Mouse (Mus musculus): ENCODE measurements around the gene Nabp1. TPM values are rescaled to one million over a fixed set of nuclear protein-coding genes. Genes with fewer than 3 reads are reported as not detected.
"Not testable (repeated sequence)": the region's sequence is repeated elsewhere in the genome, so short reads cannot be mapped to it uniquely, and the experiment has no call there.

Nabp1 gene
- polyA plus RNA-seq, 1 experiment from 2014 or later, result 6.8 TPM

DNA sequence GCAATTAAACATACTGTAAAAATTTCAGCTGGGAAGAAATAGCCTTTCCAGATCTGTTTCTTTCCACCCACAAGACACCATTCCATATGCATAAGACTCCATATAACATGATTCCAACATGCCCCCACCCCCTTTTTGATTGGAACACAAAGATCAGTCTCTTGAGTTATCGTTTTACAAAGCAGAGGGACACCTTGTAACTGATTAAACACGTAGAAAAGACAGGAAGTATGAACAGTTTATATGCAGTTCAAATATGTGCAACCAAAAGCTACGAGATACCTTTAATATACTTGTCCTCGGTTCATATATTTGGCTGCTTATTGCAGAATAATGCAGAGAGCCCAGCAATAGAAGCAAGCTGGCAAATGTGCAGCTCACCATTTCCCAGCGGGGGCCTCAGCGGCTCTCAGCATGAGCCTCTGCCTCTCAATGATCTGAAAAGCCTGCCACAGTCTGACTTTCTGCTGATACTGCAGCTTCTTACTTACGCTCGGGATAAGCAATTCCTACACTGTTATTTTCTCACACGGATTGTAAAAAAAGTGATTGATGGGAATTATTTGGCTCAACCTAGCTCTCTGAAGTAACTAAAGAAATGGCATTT is 32.3 kb downstream of the Nabp1 start:
- no peak overlapping the region for H3K27ac ChIP-seq
- 63% methylated on average over 9 of the region's 9 CpGs for WGBS (ENCODE audit: insufficient replicate concordance)
- no peaks in the 10 kb centered on the region for H3K36me3 ChIP-seq
- no peak overlapping the region for H3K4me2 ChIP-seq
- ATAC-seq, result no peak
- no peak overlapping the region for H3K4me3 ChIP-seq
- H3K27me3 ChIP-seq (replicated peaks), result no peaks in the 10 kb centered on the region
- no peak overlapping the region for H3K9ac ChIP-seq
- H3K4me1 ChIP-seq, result no peaks in the 10 kb centered on the region
- no peaks in the 10 kb centered on the region for H3K9me3 ChIP-seq (replicated peaks)

DNA sequence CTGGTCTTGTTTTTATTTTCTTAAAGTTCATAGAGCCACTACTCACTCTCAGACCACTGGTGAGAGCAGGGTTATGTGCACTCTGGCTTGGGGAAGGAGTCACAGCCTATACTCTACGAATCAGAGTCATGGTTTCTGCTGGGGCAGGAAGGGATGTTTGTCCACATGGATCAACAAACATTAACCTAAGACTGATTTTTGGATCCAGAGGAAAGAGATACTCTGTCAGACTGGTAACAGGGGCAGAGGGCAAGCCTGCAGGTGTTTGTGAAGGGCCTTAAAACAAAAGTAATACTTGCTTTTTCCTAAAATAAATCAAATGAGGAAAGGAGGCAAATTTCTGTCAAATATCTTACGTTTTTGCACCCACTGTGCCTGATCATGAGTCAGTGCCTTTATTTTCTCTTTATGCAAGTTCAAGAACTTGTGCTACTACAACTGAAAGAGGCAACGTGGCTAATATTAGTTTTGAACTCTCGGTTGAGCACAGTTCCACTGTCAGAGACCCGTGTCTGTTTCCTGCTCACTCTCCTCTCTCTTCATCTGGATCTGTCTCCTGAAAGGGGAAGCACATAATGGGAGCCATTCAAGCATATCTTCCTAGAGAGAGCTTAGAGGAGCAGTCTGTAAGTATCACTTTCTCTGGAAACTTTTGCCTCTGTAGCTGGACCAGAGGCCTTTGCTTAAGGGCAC is 32.9 kb downstream of the Nabp1 start:
- no peaks in the 10 kb centered on the region for H3K36me3 ChIP-seq

GRCm38 (mm10) chr1:51429775-51430174 is 48.5 kb downstream of the Nabp1 start:
- Histone ChIP-seq H3K9ac (no peak overlapping the region), H3K4me2 (no peak overlapping the region), H3K4me1 (no peaks in the 10 kb centered on the region), H3K9me3 (replicated peaks) (no peaks in the 10 kb centered on the region), H3K27me3 (replicated peaks) (no peaks in the 10 kb centered on the region), H3K27ac (no peak overlapping the region), H3K4me3 (no peak overlapping the region), H3K36me3 (no peaks in the 10 kb centered on the region)
- 21% methylated on average over 1 of the region's 1 CpGs for WGBS (ENCODE audit: insufficient replicate concordance)
- ATAC-seq, result no peak

More for the DNA sequence above, 32.9 kb downstream of the Nabp1 start:
- WGBS (ENCODE audit: insufficient replicate concordance), result 38% methylated on average over 5 of the region's 5 CpGs
- Histone ChIP-seq H3K9me3 (replicated peaks) (no peaks in the 10 kb centered on the region), H3K9ac (no peak overlapping the region), H3K4me1 (no peaks in the 10 kb centered on the region), H3K4me2 (no peak overlapping the region), H3K27ac (no peak overlapping the region), H3K4me3 (no peak overlapping the region), H3K27me3 (replicated peaks) (no peaks in the 10 kb centered on the region)
- no peak for ATAC-seq

DNA sequence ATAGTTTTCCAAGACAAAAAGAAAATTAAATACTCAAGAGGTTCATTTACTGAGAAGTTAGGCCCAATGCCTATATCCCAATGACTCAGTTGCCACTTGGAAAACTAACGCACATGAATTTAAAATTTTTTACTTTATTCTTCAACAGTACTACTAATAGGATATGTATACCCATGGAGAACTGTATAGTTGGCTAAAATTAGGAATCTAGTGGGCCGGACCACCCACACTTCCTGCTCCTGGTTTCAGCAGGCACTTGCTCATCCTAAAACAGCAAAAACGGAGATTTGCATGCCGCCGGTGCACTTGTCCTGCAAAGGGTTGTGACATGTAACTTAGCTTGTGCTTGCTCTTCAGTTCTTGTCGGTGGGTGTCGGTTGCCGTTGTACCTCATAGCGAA is 51.9 kb downstream of the Nabp1 start:
- H3K27me3 ChIP-seq (replicated peaks), result no peaks in the 10 kb centered on the region
- WGBS (ENCODE audit: insufficient replicate concordance), result 89% methylated on average over 9 of the region's 9 CpGs
- no peak for ATAC-seq
- no peaks in the 10 kb centered on the region for H3K36me3 ChIP-seq
- no peak overlapping the region for H3K4me3 ChIP-seq
- H3K27ac ChIP-seq, result no peak overlapping the region
- no peaks in the 10 kb centered on the region for H3K9me3 ChIP-seq (replicated peaks)
- no peaks in the 10 kb centered on the region for H3K4me1 ChIP-seq
- no peak overlapping the region for H3K9ac ChIP-seq
- H3K4me2 ChIP-seq, result no peak overlapping the region

- not testable (repeated sequence) for H3K4me3 ChIP-seq; H3K9me3 ChIP-seq (replicated peaks); H3K4me1 ChIP-seq; H3K27ac ChIP-seq; H3K4me2 ChIP-seq; ATAC-seq; H3K36me3 ChIP-seq; H3K27me3 ChIP-seq (replicated peaks); H3K9ac ChIP-seq
- WGBS (ENCODE audit: insufficient replicate concordance), result 83% methylated on average over 8 of the region's 8 CpGs
Measured at GRCm38 (mm10) chr1:51421029-51421428, 57.2 kb downstream of the Nabp1 start.

- Histone ChIP-seq H3K27me3 (replicated peaks) (no peaks in the 10 kb centered on the region), H3K36me3 (no peaks in the 10 kb centered on the region), H3K27ac (no peak overlapping the region), H3K4me1 (no peaks in the 10 kb centered on the region), H3K4me3 (no peak overlapping the region), H3K4me2 (no peak overlapping the region), H3K9me3 (replicated peaks) (no peaks in the 10 kb centered on the region), H3K9ac (no peak overlapping the region)
- WGBS (ENCODE audit: insufficient replicate concordance), result 64% methylated on average over 5 of the region's 5 CpGs
- no peak for ATAC-seq
Measured at GRCm38 (mm10) chr1:51418753-51419152, 59.5 kb downstream of the Nabp1 start.

Other genes starting within 250 kb of the Nabp1 start
- 28.1 and 30.9 TPM in 2 replicates for gene Cavin2, start 189.3 kb downstream of the Nabp1 start, polyA plus RNA-seq (2016; fragmentation: Nextera tagmentation; extraction: Ambion mirVana)

Data from liver, embryonic 12.5 days (tissue).